Mouse (Mus musculus) heart, postnatal 0 days (tissue): ENCODE data around the gene Zfp597. TPM values are rescaled to one million over a fixed set of nuclear protein-coding genes. Genes with fewer than 3 reads are reported as not detected.
A peak's percentile ranks its signal among the peaks of the same experiment; 100 is the strongest.

Source experiments
- ATAC-seq: fragments of 200-750 bp; cut with Nextera tagmentation; 2 replicates; pipeline ENCODE4 v1.8.0; 2017; ENCODE audit warnings: low read depth, moderate number of reproducible peaks, moderate library complexity; ENCODE audit not compliant: insufficient read depth
- DNase-seq: peaks from one replicate; pipeline ENCODE4 v3.0.0-alpha.2; 2016; ENCODE audit warnings: low spot score
- H3K27ac ChIP-seq: fragments of 300-500 bp; sonication (generic); 2 replicates; pipeline ENCODE4 v1.5.1; 2014; ENCODE audit warnings: low read depth, mild to moderate bottlenecking
- H3K27me3 ChIP-seq: fragments of 300-500 bp; sonication (generic); 2 replicates; pipeline ENCODE4 v1.6.1; 2014; ENCODE audit warnings: low read length, mixed read lengths; ENCODE audit not compliant: control insufficient read depth, insufficient read depth
- H3K36me3 ChIP-seq: fragments of 300-500 bp; sonication (generic); replicated peaks from 2 replicates; pipeline ENCODE4 v1.6.1; 2014; ENCODE audit warnings: low read length, mixed read lengths; ENCODE audit not compliant: control insufficient read depth, insufficient read depth
- H3K4me1 ChIP-seq: fragments of 300-500 bp; sonication (generic); 2 replicates; pipeline ENCODE4 v1.6.1; 2014; ENCODE audit warnings: antibody characterized with exemption; ENCODE audit not compliant: control insufficient read depth, insufficient read depth
- H3K4me2 ChIP-seq: fragments of 300-500 bp; sonication (generic); 2 replicates; pipeline ENCODE4 v1.6.1; 2014; ENCODE audit warnings: low read depth, mild to moderate bottlenecking, low read length, moderate library complexity
- H3K4me3 ChIP-seq: fragments of 300-500 bp; sonication (generic); 2 replicates; pipeline ENCODE4 v1.5.1; 2014; ENCODE audit warnings: low read depth, low read length
- H3K9ac ChIP-seq: fragments of 300-500 bp; sonication (generic); replicated peaks from 2 replicates; pipeline ENCODE4 v1.6.1; 2014; ENCODE audit warnings: low read depth, low read length, mixed read lengths
- H3K9me3 ChIP-seq: fragments of 300-500 bp; sonication (generic); replicated peaks from 2 replicates; pipeline ENCODE4 v1.6.1; 2016; ENCODE audit warnings: low read length; ENCODE audit not compliant: control insufficient read depth
- CTCF ChIP-seq: IDR thresholded peaks from 2 replicates; pipeline ENCODE4 v1.5.1; 2016; ENCODE audit warnings: antibody characterized with exemption, control low read depth, low read depth
- EP300 ChIP-seq: IDR thresholded peaks from 2 replicates; pipeline ENCODE4 v1.6.1; 2016; ENCODE audit warnings: antibody characterized with exemption, low read depth
- WGBS: fragments of 180-500 bp; shearing (Covaris S2); extraction: QIAGEN DNeasy Blood & Tissue Kit; methylation state at CpG from one replicate; pipeline ENCODE4 v1.1.7; 2014; 5-methylcytosine and 5-hydroxymethylcytosine counted together
- polyA plus RNA-seq: library from polyadenylated mRNA; unstranded; fragments of >200 nt; fragmentation: Nextera tagmentation; extraction: Ambion mirVana; gene quantifications from 2 replicates; pipeline ENCODE4 v1.2.1, GENCODE M21; 2015
- total RNA-seq: library from RNA; depleted of rRNA; stranded (reverse); fragments of >200 nt; gene quantifications from 2 replicates; pipeline ENCODE4 v1.2.3, GENCODE M21; 2014; ENCODE audit warnings: low replicate concordance

Gene Zfp597
- total and polyA plus RNA-seq, 2 experiments from 2014 or later: 4.3 to 9.2 TPM

GRCm38 (mm10) chr16:3923966-3924365, 39.6 kb upstream of the Zfp597 start:
- WGBS: 93% methylated on average over 4 of the region's 4 CpGs
- Histone ChIP-seq H3K4me1 (no peaks in the 10 kb centered on the region), H3K4me2 (no peak overlapping the region), H3K9me3 (no peaks in the 10 kb centered on the region), H3K4me3 (no peak overlapping the region), H3K9ac (no peak overlapping the region), H3K27ac (no peak overlapping the region), H3K27me3 (no peaks in the 10 kb centered on the region), H3K36me3 (peaks cover 74% of the 10 kb centered on the region)
- DNase-seq (no peak), ATAC-seq (no peak)
- no peak for TF ChIP-seq EP300
- TF ChIP-seq CTCF: no peak

- no peaks in the 10 kb centered on the region for H3K27me3 ChIP-seq
- ATAC-seq (no peak), DNase-seq (no peak)
- H3K9me3 ChIP-seq: no peaks in the 10 kb centered on the region
- WGBS: 79% methylated on average over 3 of the region's 3 CpGs
- no peak overlapping the region for H3K9ac ChIP-seq
- H3K4me1 ChIP-seq: no peaks in the 10 kb centered on the region
- no peak overlapping the region for H3K4me3 ChIP-seq
- TF ChIP-seq CTCF (no peak), EP300 (no peak)
- no peak overlapping the region for H3K27ac ChIP-seq
- peaks cover 72% of the 10 kb centered on the region for H3K36me3 ChIP-seq
- H3K4me2 ChIP-seq: no peak overlapping the region
Measured at GRCm38 (mm10) chr16:3923515-3923914, 39.2 kb upstream of the Zfp597 start.

- H3K27ac ChIP-seq: no peak overlapping the region
- no peak overlapping the region for H3K4me3 ChIP-seq
- TF ChIP-seq CTCF (no peak), EP300 (no peak)
- no peaks in the 10 kb centered on the region for H3K4me1 ChIP-seq
- WGBS: 83% methylated on average over 2 of the region's 2 CpGs
- no peaks in the 10 kb centered on the region for H3K9me3 ChIP-seq
- no peak overlapping the region for H3K4me2 ChIP-seq
- H3K36me3 ChIP-seq: peaks cover 66% of the 10 kb centered on the region
- DNase-seq (no peak), ATAC-seq (no peak)
- H3K9ac ChIP-seq: no peak overlapping the region
- no peaks in the 10 kb centered on the region for H3K27me3 ChIP-seq
Measured at GRCm38 (mm10) chr16:3920756-3921155, 36.4 kb upstream of the Zfp597 start.

- TF ChIP-seq CTCF (no peak), EP300 (no peak)
- peak; percentile 6; the same call in 1 of the 2 replicates for ATAC-seq
- WGBS: 5% methylated on average over 20 of the region's 20 CpGs
- H3K36me3 ChIP-seq: peaks cover 47% of the 10 kb centered on the region
- H3K9me3 ChIP-seq: no peaks in the 10 kb centered on the region
- peaks cover 7% of the 10 kb centered on the region; the same call in 1 of the 2 replicates for H3K4me1 ChIP-seq
- peak overlapping the region; percentile 65 for H3K4me3 ChIP-seq
- peak overlapping the region; percentile 68 for H3K27ac ChIP-seq
- H3K4me2 ChIP-seq: peak overlapping the region; percentile 90
- DNase-seq: no peak
- H3K27me3 ChIP-seq: no peaks in the 10 kb centered on the region
- H3K9ac ChIP-seq: peak overlapping the region; percentile 71
Measured at GRCm38 (mm10) chr16:3909118-3909517, 24.8 kb upstream of the Zfp597 start.

- Histone ChIP-seq H3K4me3 (peak within 1 kb of the TSS; percentile 65), H3K4me2 (peak within 1 kb of the TSS; percentile 90), H3K4me1 (peaks cover 7% of the 10 kb centered on the region; the same call in 1 of the 2 replicates), H3K9ac (peak within 1 kb of the TSS; percentile 71), H3K27ac (peak within 1 kb of the TSS; percentile 68), H3K36me3 (peaks cover 47% of the 10 kb centered on the region), H3K9me3 (no peaks in the 10 kb centered on the region), H3K27me3 (no peaks in the 10 kb centered on the region)
- peak; percentile 67 for TF ChIP-seq CTCF
- no peak for TF ChIP-seq EP300
- ATAC-seq: peak; percentile 98
- peak; percentile 95 for DNase-seq
- under 1% methylated on average over 33 of the region's 33 CpGs for WGBS
Measured at GRCm38 (mm10) chr16:3908537-3909111, 24.3 kb upstream of the Zfp597 start, which contains the start of the genes 1700037C18Rik and Cluap1. Gene 1700037C18Rik (minus strand): TSS chr16:3908689. Gene Cluap1 (plus strand): TSS chr16:3908801.

- no peaks in the 10 kb centered on the region for H3K27me3 ChIP-seq
- no peak overlapping the region for H3K4me3 ChIP-seq
- DNase-seq (no peak), ATAC-seq (no peak)
- H3K9me3 ChIP-seq: no peaks in the 10 kb centered on the region
- H3K4me2 ChIP-seq: no peak overlapping the region
- no peak for TF ChIP-seq CTCF
- TF ChIP-seq EP300: no peak
- WGBS: 81% methylated on average over 2 of the region's 2 CpGs
- peaks cover 47% of the 10 kb centered on the region for H3K36me3 ChIP-seq
- H3K4me1 ChIP-seq: peaks cover 7% of the 10 kb centered on the region; the same call in 1 of the 2 replicates
- no peak overlapping the region for H3K9ac ChIP-seq
- H3K27ac ChIP-seq: no peak overlapping the region
Measured at GRCm38 (mm10) chr16:3907471-3907870, 23.1 kb upstream of the Zfp597 start.
